Mouse (Mus musculus) neural tube, embryonic 13.5 days (tissue): ENCODE measurements around the gene Prkcb. TPM values are rescaled to one million over a fixed set of nuclear protein-coding genes. Genes with fewer than 3 reads are reported as not detected.

Source experiments
- ATAC-seq: fragments of 200-750 bp; cut with Nextera tagmentation; 2 replicates; pipeline ENCODE4 v1.8.0; 2017; ENCODE audit warnings: low read depth, mild to moderate bottlenecking, moderate TSS enrichment, moderate library complexity
- H3K27ac ChIP-seq: fragments of 300-500 bp; sonication (generic); replicated peaks from 2 replicates; pipeline ENCODE4 v1.5.1; 2015; ENCODE audit warnings: moderate library complexity, mild to moderate bottlenecking, inconsistent platforms
- H3K27me3 ChIP-seq: fragments of 300-500 bp; sonication (generic); 2 replicates; pipeline ENCODE4 v1.6.1; 2015; ENCODE audit warnings: mild to moderate bottlenecking, inconsistent platforms
- H3K36me3 ChIP-seq: fragments of 300-500 bp; sonication (generic); 2 replicates; pipeline ENCODE4 v1.6.1; 2015; ENCODE audit warnings: mild to moderate bottlenecking, inconsistent platforms
- H3K4me1 ChIP-seq: fragments of 300-500 bp; sonication (generic); replicated peaks from 2 replicates; pipeline ENCODE4 v1.6.1; 2015; ENCODE audit warnings: inconsistent platforms
- H3K4me2 ChIP-seq: fragments of 300-500 bp; sonication (generic); 2 replicates; pipeline ENCODE4 v1.6.1; 2015; ENCODE audit warnings: inconsistent platforms, mild to moderate bottlenecking, moderate library complexity
- H3K4me3 ChIP-seq: fragments of 300-500 bp; sonication (generic); 2 replicates; pipeline ENCODE4 v1.5.1; 2015; ENCODE audit warnings: mild to moderate bottlenecking, inconsistent platforms
- H3K9ac ChIP-seq: fragments of 300-500 bp; sonication (generic); 2 replicates; pipeline ENCODE4 v1.6.1; 2015; ENCODE audit warnings: moderate library complexity, mild to moderate bottlenecking, inconsistent platforms
- H3K9me3 ChIP-seq: fragments of 300-500 bp; sonication (generic); 2 replicates; pipeline ENCODE4 v1.6.1; 2016; ENCODE audit warnings: inconsistent platforms
- WGBS: fragments of 180-500 bp; shearing (Covaris S2); methylation state at CpG from one replicate; pipeline ENCODE4 v1.1.7; 2015; 5-methylcytosine and 5-hydroxymethylcytosine counted together
- polyA plus RNA-seq: library from polyadenylated mRNA; unstranded; fragments of >200 nt; fragmentation: Nextera tagmentation; extraction: Ambion mirVana; gene quantifications from 2 replicates; pipeline ENCODE4 v1.2.1, GENCODE M21; 2015

Prkcb gene
- polyA plus RNA-seq, 1 experiment from 2014 or later, result 52.9 TPM

- H3K4me1 ChIP-seq, result peaks cover 8% of the 10 kb centered on the region
- no peak overlapping the region for H3K4me2 ChIP-seq
- H3K36me3 ChIP-seq, result no peaks in the 10 kb centered on the region
- no peaks in the 10 kb centered on the region for H3K9me3 ChIP-seq
- WGBS, result 48% methylated on average over 11 of the region's 11 CpGs
- H3K4me3 ChIP-seq, result no peak overlapping the region
- H3K27ac ChIP-seq, result no peak overlapping the region
- H3K27me3 ChIP-seq, result no peaks in the 10 kb centered on the region
- no peak for ATAC-seq
- H3K9ac ChIP-seq, result no peak overlapping the region
Observed at GRCm38 (mm10) chr7:122487929-122488571, 199.5 kb downstream of the Prkcb start.

- Histone ChIP-seq H3K9me3 (no peaks in the 10 kb centered on the region), H3K4me3 (no peak overlapping the region), H3K9ac (no peak overlapping the region), H3K27me3 (no peaks in the 10 kb centered on the region), H3K27ac (no peak overlapping the region), H3K4me1 (peaks cover 8% of the 10 kb centered on the region), H3K4me2 (no peak overlapping the region), H3K36me3 (no peaks in the 10 kb centered on the region)
- WGBS, result 92% methylated on average over 8 of the region's 8 CpGs
- ATAC-seq, result no peak
Observed at GRCm38 (mm10) chr7:122492041-122492440, 203.5 kb downstream of the Prkcb start.

GRCm38 (mm10) chr7:122492936-122493335, 204.4 kb downstream of the Prkcb start:
- no peak overlapping the region for H3K9ac ChIP-seq
- WGBS, result 74% methylated on average over 9 of the region's 9 CpGs
- no peak overlapping the region for H3K4me3 ChIP-seq
- no peaks in the 10 kb centered on the region for H3K9me3 ChIP-seq
- H3K36me3 ChIP-seq, result no peaks in the 10 kb centered on the region
- no peak for ATAC-seq
- H3K4me2 ChIP-seq, result no peak overlapping the region
- H3K4me1 ChIP-seq, result peaks cover 3% of the 10 kb centered on the region
- no peak overlapping the region for H3K27ac ChIP-seq
- no peaks in the 10 kb centered on the region for H3K27me3 ChIP-seq

- no peak for ATAC-seq
- Histone ChIP-seq H3K27ac (no peak overlapping the region), H3K4me3 (no peak overlapping the region), H3K4me1 (no peaks in the 10 kb centered on the region), H3K36me3 (no peaks in the 10 kb centered on the region), H3K4me2 (no peak overlapping the region), H3K27me3 (no peaks in the 10 kb centered on the region), H3K9me3 (no peaks in the 10 kb centered on the region), H3K9ac (no peak overlapping the region)
- 34% methylated on average over 3 of the region's 3 CpGs for WGBS
Observed at GRCm38 (mm10) chr7:122494088-122494487, 205.5 kb downstream of the Prkcb start.

- Histone ChIP-seq H3K4me1 (peaks cover 11% of the 10 kb centered on the region; the same call in 1 of the 2 replicates), H3K9ac (no peak overlapping the region), H3K4me2 (no peak overlapping the region), H3K36me3 (no peaks in the 10 kb centered on the region), H3K27me3 (no peaks in the 10 kb centered on the region), H3K4me3 (no peak overlapping the region), H3K9me3 (no peaks in the 10 kb centered on the region), H3K27ac (no peak overlapping the region)
- ATAC-seq, result no peak
- 81% methylated on average over 8 of the region's 8 CpGs for WGBS
Observed at GRCm38 (mm10) chr7:122497516-122497915, 209.0 kb downstream of the Prkcb start.

GRCm38 (mm10) chr7:122498461-122498860, 209.9 kb downstream of the Prkcb start:
- H3K27me3 ChIP-seq, result no peaks in the 10 kb centered on the region
- no peak for ATAC-seq
- no peak overlapping the region for H3K27ac ChIP-seq
- no peak overlapping the region for H3K4me2 ChIP-seq
- no peaks in the 10 kb centered on the region for H3K9me3 ChIP-seq
- H3K36me3 ChIP-seq, result no peaks in the 10 kb centered on the region
- H3K9ac ChIP-seq, result no peak overlapping the region
- H3K4me1 ChIP-seq, result peaks cover 11% of the 10 kb centered on the region; the same call in 1 of the 2 replicates
- H3K4me3 ChIP-seq, result no peak overlapping the region
- 58% methylated on average over 5 of the region's 5 CpGs for WGBS

GRCm38 (mm10) chr7:122499743-122500597, 211.4 kb downstream of the Prkcb start:
- ATAC-seq, result no peak

GRCm38 (mm10) chr7:122506467-122506866, 217.9 kb downstream of the Prkcb start:
- Histone ChIP-seq H3K27me3 (no peaks in the 10 kb centered on the region), H3K9ac (no peak overlapping the region), H3K36me3 (no peaks in the 10 kb centered on the region), H3K4me2 (no peak overlapping the region), H3K4me3 (no peak overlapping the region), H3K27ac (no peak overlapping the region), H3K4me1 (no peaks in the 10 kb centered on the region), H3K9me3 (no peaks in the 10 kb centered on the region)
- ATAC-seq, result no peak
- WGBS, result 84% methylated on average over 2 of the region's 2 CpGs

More at GRCm38 (mm10) chr7:122499743-122500597, 211.4 kb downstream of the Prkcb start:
- Histone ChIP-seq H3K4me2 (no peak overlapping the region), H3K9ac (no peak overlapping the region), H3K36me3 (no peaks in the 10 kb centered on the region), H3K27ac (no peak overlapping the region; the same call in 1 of the 2 replicates), H3K4me1 (peaks cover 11% of the 10 kb centered on the region; the same call in 1 of the 2 replicates), H3K4me3 (no peak overlapping the region), H3K27me3 (no peaks in the 10 kb centered on the region), H3K9me3 (no peaks in the 10 kb centered on the region)
- whole genome bisulfite sequencing, result 78% methylated on average over 9 of the region's 9 CpGs

GRCm38 (mm10) chr7:122509903-122510302, 221.4 kb downstream of the Prkcb start:
- no peak overlapping the region for H3K27ac ChIP-seq
- no peak for ATAC-seq
- no peaks in the 10 kb centered on the region for H3K9me3 ChIP-seq
- H3K27me3 ChIP-seq, result no peaks in the 10 kb centered on the region
- no peak overlapping the region for H3K4me2 ChIP-seq
- H3K9ac ChIP-seq, result no peak overlapping the region
- no peaks in the 10 kb centered on the region for H3K4me1 ChIP-seq
- 65% methylated on average over 7 of the region's 7 CpGs for WGBS
- H3K4me3 ChIP-seq, result no peak overlapping the region
- H3K36me3 ChIP-seq, result no peaks in the 10 kb centered on the region

GRCm38 (mm10) chr7:122512430-122512966, 223.9 kb downstream of the Prkcb start:
- Histone ChIP-seq H3K4me2 (no peak overlapping the region), H3K27me3 (no peaks in the 10 kb centered on the region), H3K36me3 (no peaks in the 10 kb centered on the region), H3K9me3 (no peaks in the 10 kb centered on the region), H3K4me3 (no peak overlapping the region), H3K4me1 (no peaks in the 10 kb centered on the region), H3K9ac (no peak overlapping the region), H3K27ac (no peak overlapping the region)
- 84% methylated on average over 13 of the region's 13 CpGs for WGBS
- no peak for ATAC-seq

- no peak for ATAC-seq
- H3K9ac ChIP-seq, result no peak overlapping the region
- no peaks in the 10 kb centered on the region; the same call in 1 of the 2 replicates for H3K4me1 ChIP-seq
- no peaks in the 10 kb centered on the region for H3K27me3 ChIP-seq
- H3K4me2 ChIP-seq, result no peak overlapping the region
- H3K4me3 ChIP-seq, result no peak overlapping the region
- no peaks in the 10 kb centered on the region for H3K9me3 ChIP-seq
- no peaks in the 10 kb centered on the region for H3K36me3 ChIP-seq
- WGBS, result 32% methylated on average over 7 of the region's 7 CpGs
- H3K27ac ChIP-seq, result no peak overlapping the region
Observed at GRCm38 (mm10) chr7:122520850-122521638, 232.5 kb downstream of the Prkcb start.

- Histone ChIP-seq H3K27me3 (no peaks in the 10 kb centered on the region), H3K27ac (no peak overlapping the region), H3K4me2 (no peak overlapping the region), H3K4me1 (no peaks in the 10 kb centered on the region), H3K9ac (no peak overlapping the region), H3K36me3 (no peaks in the 10 kb centered on the region), H3K4me3 (no peak overlapping the region), H3K9me3 (no peaks in the 10 kb centered on the region)
- 94% methylated on average over 11 of the region's 11 CpGs for WGBS
- ATAC-seq, result no peak
Observed at GRCm38 (mm10) chr7:122528201-122528600, 239.7 kb downstream of the Prkcb start.
